Mouse (Mus musculus) midbrain, embryonic 10.5 days (tissue): ENCODE data around the gene Erg. TPM values are rescaled to one million over a fixed set of nuclear protein-coding genes. Genes with fewer than 3 reads are reported as not detected.

Experiments used
- DNase-seq: peaks from one replicate; pipeline ENCODE4 v3.0.0-alpha.2; 2017; ENCODE audit warnings: low spot score
- H3K27ac ChIP-seq: fragments of 300-500 bp; sonication (generic); replicated peaks from 2 replicates; pipeline ENCODE4 v1.5.1; 2016; ENCODE audit warnings: mild to moderate bottlenecking
- H3K27me3 ChIP-seq: fragments of 300-500 bp; sonication (generic); 2 replicates; pipeline ENCODE4 v1.6.1; 2016; ENCODE audit warnings: low read depth, mild to moderate bottlenecking; ENCODE audit not compliant: poor library complexity, severe bottlenecking
- H3K36me3 ChIP-seq: fragments of 300-500 bp; sonication (generic); 2 replicates; pipeline ENCODE4 v1.6.1; 2016; ENCODE audit warnings: mild to moderate bottlenecking, moderate library complexity
- H3K4me1 ChIP-seq: fragments of 300-500 bp; sonication (generic); 2 replicates; pipeline ENCODE4 v1.6.1; 2016
- H3K4me3 ChIP-seq: fragments of 300-500 bp; sonication (generic); 2 replicates; pipeline ENCODE4 v1.5.1; 2016; ENCODE audit warnings: mild to moderate bottlenecking, moderate library complexity
- H3K9me3 ChIP-seq: fragments of 300-500 bp; sonication (generic); replicated peaks from 2 replicates; pipeline ENCODE4 v1.6.1; 2016; ENCODE audit warnings: mild to moderate bottlenecking
- WGBS: fragments of 180-500 bp; shearing (Covaris S2); methylation state at CpG from one replicate; pipeline ENCODE4 v1.1.7; 2016; 5-methylcytosine and 5-hydroxymethylcytosine counted together
- polyA plus RNA-seq: library from polyadenylated mRNA; unstranded; fragments of >200 nt; fragmentation: Nextera tagmentation; extraction: Ambion mirVana; gene quantifications from 2 replicates; pipeline ENCODE4 v1.2.1, GENCODE M21; 2016

Erg gene
- polyA plus RNA-seq, 1 experiment from 2014 or later, result 1.4 TPM

DNA sequence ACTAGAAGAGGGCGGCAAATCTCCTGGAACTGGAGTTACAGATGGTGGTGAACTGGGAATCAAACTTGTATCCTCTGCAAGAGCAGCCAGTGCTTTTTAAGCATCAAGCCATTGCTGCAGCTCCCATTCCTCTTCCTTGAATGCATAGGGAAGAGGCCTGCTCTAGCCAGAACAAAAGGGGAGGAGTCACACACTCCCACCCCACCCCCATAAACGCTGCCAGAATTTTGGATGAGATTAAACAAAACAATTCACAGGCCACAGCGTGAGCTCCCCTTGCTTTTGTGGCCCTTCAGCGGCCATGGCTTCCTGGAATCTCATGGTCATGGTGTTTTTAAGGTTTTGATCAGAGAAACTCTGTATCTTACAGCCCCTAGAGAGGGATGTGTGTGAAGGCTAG is 15.4 kb upstream of the Erg start:
- no peak overlapping the region for H3K4me3 ChIP-seq
- H3K36me3 ChIP-seq, result no peaks in the 10 kb centered on the region
- H3K27me3 ChIP-seq, result no peaks in the 10 kb centered on the region
- no peaks in the 10 kb centered on the region for H3K9me3 ChIP-seq
- H3K27ac ChIP-seq, result peak overlapping the region; percentile 66
- peaks cover 21% of the 10 kb centered on the region for H3K4me1 ChIP-seq
- WGBS, result 33% methylated on average over 4 of the region's 4 CpGs
- peak; percentile 48 for DNase-seq

GRCm38 (mm10) chr16:95601219-95601580 is 14.8 kb upstream of the Erg start:
- 90% methylated on average over 4 of the region's 4 CpGs for WGBS
- DNase-seq, result no peak
- Histone ChIP-seq H3K4me1 (peaks cover 21% of the 10 kb centered on the region), H3K36me3 (no peaks in the 10 kb centered on the region), H3K27ac (peak overlapping the region; percentile 66), H3K4me3 (no peak overlapping the region), H3K27me3 (no peaks in the 10 kb centered on the region), H3K9me3 (no peaks in the 10 kb centered on the region)

DNA sequence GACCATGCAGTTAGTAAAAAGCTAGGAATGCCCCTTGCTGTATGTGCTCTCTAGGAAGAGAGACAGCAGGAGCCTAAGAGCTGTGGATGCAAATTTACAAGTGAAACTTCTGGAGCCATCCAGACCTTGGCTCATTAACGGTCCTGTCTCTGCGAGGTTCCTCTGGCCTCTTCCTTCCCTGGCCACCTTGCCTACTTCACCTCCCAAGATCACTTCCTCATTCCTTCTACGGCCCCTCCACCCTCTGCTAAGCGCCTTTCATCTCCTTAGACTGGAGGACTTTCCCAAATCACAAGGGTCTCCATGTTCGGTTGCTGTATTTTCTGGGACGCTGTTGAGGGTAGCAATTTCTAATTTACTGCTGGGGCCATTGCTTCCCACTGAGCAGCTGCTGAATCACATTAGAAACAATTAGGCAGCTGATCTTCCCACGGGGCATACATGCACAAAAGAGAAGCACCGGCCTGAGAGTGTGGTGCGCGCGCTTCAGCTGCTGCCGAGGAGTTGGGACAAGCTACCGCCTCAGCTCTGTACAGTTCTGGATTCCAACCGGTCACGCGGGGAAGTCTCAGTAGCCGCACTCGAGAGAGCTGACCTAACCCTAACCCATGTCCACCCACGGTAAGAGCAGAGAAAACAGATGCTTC is 14.3 kb upstream of the Erg start:
- H3K4me3 ChIP-seq, result no peak overlapping the region
- H3K9me3 ChIP-seq, result no peaks in the 10 kb centered on the region
- 92% methylated on average over 19 of the region's 19 CpGs for WGBS
- H3K4me1 ChIP-seq, result peaks cover 21% of the 10 kb centered on the region
- H3K27ac ChIP-seq, result peak overlapping the region; percentile 23; the same call in 1 of the 2 replicates
- DNase-seq, result no peak
- no peaks in the 10 kb centered on the region for H3K36me3 ChIP-seq
- no peaks in the 10 kb centered on the region for H3K27me3 ChIP-seq

DNA sequence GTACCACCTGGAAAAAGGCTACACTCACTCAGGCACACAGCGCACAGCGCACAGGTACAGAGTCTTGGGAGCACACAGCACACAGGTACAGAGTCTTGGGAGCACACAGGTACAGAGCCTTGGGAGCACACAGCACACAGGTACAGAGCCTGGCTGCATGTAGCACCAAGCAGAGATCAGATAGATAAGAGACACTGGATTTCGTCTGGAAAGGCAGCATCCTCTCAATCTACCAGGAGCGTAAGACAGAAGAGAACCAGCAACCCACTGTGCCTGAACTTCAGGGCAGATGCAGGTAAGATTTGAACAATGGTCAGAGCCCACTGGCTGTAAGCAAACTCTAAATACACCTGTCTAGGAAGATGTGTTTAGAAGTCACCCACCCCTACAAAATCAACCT is 12.5 kb upstream of the Erg start:
- no peaks in the 10 kb centered on the region for H3K9me3 ChIP-seq
- H3K4me1 ChIP-seq, result peaks cover 21% of the 10 kb centered on the region
- no peak overlapping the region for H3K4me3 ChIP-seq
- no peaks in the 10 kb centered on the region for H3K36me3 ChIP-seq
- DNase-seq, result no peak
- 93% methylated on average over 4 of the region's 4 CpGs for WGBS
- H3K27ac ChIP-seq, result no peak overlapping the region
- no peaks in the 10 kb centered on the region for H3K27me3 ChIP-seq

DNA sequence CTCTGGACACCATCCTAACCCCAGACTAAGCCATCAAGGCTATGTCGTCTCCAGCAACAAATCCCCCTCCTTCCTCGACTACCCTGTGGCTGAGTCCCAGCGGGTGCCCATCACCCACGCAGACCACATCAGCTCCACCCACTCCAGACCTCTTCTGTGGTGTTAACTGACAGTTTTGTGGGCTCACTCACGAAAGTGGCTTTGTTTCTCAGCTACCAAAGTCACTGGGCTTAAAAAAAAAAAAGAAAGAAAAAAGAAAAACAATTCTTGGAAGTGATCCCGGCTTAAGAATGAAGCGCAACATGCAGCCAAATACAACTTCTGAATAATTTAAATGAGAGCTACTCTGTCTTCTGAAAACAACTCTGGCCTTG is 11.2 kb upstream of the Erg start:
- DNase-seq, result no peak
- 66% methylated on average over 7 of the region's 7 CpGs for WGBS

DNA sequence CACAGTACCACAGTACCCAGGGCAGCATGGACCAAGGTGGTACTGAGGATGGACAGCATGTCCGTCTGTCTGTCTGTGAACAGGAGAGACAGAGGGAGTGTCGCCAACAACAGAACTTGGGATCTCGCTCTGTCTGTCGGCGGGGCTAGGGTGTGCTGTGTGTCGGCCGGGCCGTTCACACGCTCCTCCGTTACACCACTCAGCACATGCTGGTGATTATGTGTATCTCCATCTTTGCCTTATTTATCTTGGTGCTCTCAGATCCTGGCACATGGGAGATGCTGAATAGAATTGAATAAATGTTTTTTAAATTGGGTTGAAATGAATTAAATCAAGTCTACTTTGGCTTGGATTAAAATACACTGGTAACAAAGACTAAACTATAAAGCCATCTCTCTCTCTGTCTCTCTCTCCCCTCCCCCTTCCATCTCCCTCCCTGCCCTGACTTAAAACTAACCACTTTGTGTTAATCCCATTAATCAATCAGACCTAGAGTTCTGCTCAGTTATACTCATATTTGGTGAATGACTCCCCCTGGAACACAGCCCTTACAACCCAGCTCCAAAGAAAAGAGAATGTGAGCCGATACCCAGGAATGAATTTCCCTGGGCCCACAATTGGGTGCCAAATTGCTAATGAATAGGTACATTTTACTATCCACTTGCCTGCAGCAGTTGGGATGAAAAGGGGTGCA is 10.6 kb upstream of the Erg start:
- Histone ChIP-seq H3K27ac (0 out of 2 replicates have a peak overlapping the region, but pooled peaks have one; percentile 6), H3K9me3 (no peaks in the 10 kb centered on the region), H3K36me3 (no peaks in the 10 kb centered on the region), H3K4me1 (peaks cover 13% of the 10 kb centered on the region), H3K27me3 (no peaks in the 10 kb centered on the region), H3K4me3 (no peak overlapping the region)
- DNase-seq, result no peak
- 89% methylated on average over 11 of the region's 11 CpGs for WGBS

More for the DNA sequence above, 11.2 kb upstream of the Erg start:
- Histone ChIP-seq H3K27ac (no peak overlapping the region), H3K27me3 (no peaks in the 10 kb centered on the region), H3K4me3 (no peak overlapping the region), H3K9me3 (no peaks in the 10 kb centered on the region), H3K4me1 (peaks cover 19% of the 10 kb centered on the region), H3K36me3 (no peaks in the 10 kb centered on the region)

DNA sequence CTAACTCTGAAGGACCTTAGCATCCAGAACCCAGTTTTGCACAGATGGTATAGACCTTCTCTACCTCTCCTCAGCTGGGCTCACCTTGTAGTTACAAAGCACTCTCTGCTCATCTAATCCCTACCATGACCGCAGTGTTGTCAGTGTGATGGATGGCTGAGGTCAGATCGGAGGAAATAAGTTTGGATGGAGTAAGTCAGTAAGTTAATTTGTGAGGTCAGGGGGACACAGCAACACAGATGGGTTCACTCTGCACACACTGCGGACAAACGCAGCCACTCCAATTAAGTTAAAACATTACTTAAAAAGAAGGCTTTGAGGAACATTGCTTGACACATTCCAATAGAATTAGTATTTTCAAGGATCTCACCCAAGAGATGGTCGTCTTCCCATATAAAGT is 2.5 kb upstream of the Erg start:
- Histone ChIP-seq H3K27me3 (peaks cover 48% of the 10 kb centered on the region), H3K36me3 (no peaks in the 10 kb centered on the region), H3K4me3 (no peak overlapping the region), H3K4me1 (peaks cover 20% of the 10 kb centered on the region), H3K27ac (no peak overlapping the region), H3K9me3 (no peaks in the 10 kb centered on the region)
- no peak for DNase-seq
- 73% methylated on average over 5 of the region's 5 CpGs for WGBS

DNA sequence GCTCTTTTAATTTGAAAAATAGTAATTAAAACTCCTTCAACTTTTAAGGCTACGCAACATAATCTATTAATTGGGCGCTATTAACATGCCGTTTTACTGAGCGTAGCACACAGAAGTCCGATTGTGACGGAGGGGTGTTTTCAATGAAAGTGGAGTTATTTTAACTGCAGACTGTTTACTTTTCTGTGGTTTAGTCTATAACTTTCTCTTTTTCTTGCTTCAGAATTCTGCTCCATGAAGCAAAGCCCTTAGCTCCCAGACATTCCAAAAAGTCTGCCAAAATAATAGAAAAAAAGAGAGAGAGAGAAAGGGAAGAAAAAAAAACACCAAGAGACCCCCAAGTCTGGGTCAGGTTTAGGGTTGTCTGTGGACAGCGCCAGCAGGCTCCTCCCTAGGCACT is 333 bp upstream of the Erg start:
- 48% methylated on average over 7 of the region's 7 CpGs for WGBS
- Histone ChIP-seq H3K27me3 (peaks cover 70% of the 10 kb centered on the region), H3K27ac (no peak overlapping the region), H3K9me3 (no peaks in the 10 kb centered on the region), H3K4me3 (peak overlapping the region; percentile 63), H3K36me3 (no peaks in the 10 kb centered on the region), H3K4me1 (peaks cover 20% of the 10 kb centered on the region)
- DNase-seq, result no peak

DNA sequence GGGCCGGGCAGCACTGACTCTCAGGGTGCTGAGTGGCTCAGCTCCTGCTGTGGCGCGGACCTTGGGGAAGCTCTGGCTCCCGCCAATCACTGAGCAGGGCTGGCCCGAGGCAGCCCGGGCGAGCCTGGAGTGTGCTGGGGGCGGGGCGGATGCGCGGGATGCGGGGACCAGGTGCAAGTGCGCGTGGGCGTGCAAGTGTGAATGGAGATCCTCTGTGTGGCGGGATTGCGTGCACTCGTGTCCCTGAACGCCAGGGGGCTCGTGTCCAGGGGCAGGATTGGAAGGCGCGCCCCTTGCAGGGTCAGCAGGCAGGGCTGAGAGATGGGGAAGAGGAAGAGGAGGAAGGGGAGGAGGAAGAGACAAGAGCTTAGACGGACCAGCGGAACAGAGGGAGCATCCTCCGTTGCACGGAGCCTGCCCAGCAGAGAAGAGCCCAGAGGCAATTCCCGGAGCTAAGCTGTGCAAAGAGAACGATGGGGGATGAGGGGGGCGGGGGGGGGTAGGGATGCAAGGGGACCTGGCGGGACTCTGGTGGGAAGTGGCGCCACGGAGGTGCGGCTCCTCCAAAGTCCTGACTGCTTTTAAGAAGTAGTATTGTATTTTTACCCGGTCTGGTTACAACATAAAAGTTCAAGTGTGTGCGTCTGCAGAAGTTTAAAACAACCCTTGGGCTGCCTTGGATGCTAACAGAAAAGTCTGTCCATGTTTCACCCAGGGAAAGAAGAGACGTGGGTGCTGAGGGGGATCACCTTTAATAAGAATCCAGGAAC is 667 bp downstream of the Erg start:
- Histone ChIP-seq H3K4me3 (peak overlapping the region; percentile 63), H3K4me1 (peaks cover 20% of the 10 kb centered on the region), H3K9me3 (no peaks in the 10 kb centered on the region), H3K27ac (peak overlapping the region; percentile 43), H3K27me3 (peaks cover 72% of the 10 kb centered on the region), H3K36me3 (no peaks in the 10 kb centered on the region)
- peak; percentile 73 for DNase-seq
- under 1% methylated on average over 36 of the region's 36 CpGs for WGBS

- peak overlapping the region; percentile 43 for H3K27ac ChIP-seq
- no peaks in the 10 kb centered on the region for H3K36me3 ChIP-seq
- H3K27me3 ChIP-seq, result peaks cover 72% of the 10 kb centered on the region
- H3K4me1 ChIP-seq, result peaks cover 20% of the 10 kb centered on the region
- peak overlapping the region; percentile 63 for H3K4me3 ChIP-seq
- H3K9me3 ChIP-seq, result no peaks in the 10 kb centered on the region
- WGBS, result 16% methylated on average over 37 of the region's 37 CpGs
- no peak for DNase-seq
Observed at GRCm38 (mm10) chr16:95584751-95585528, 1.5 kb downstream of the Erg start.

DNA sequence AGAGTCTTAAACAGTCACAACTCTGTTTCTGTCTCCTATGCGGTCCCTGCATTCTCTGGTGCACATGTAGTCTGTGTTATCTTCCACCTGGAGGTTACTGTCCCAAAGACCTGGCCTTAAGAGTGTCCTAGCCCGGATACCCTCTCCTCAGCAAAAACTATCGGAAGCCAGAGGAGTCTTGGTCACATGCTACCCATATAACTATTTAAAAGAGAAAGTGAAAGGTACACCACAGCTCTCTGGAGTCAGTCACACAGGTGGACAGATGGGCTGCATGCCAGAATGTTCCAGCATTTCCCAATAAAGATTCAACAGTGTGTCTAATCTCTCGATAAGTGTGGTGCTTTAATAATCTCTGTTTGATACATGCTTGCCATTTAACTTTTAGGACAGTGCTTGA is 7.1 kb downstream of the Erg start:
- H3K4me3 ChIP-seq, result no peak overlapping the region
- peaks cover 28% of the 10 kb centered on the region for H3K27me3 ChIP-seq
- DNase-seq, result no peak
- 93% methylated on average over 4 of the region's 4 CpGs for WGBS
- H3K4me1 ChIP-seq, result no peaks in the 10 kb centered on the region
- H3K36me3 ChIP-seq, result no peaks in the 10 kb centered on the region
- H3K9me3 ChIP-seq, result no peaks in the 10 kb centered on the region
- H3K27ac ChIP-seq, result no peak overlapping the region

- no peak for DNase-seq
- 86% methylated on average over 13 of the region's 13 CpGs for WGBS
- H3K36me3 ChIP-seq, result no peaks in the 10 kb centered on the region
- no peaks in the 10 kb centered on the region for H3K4me1 ChIP-seq
- no peak overlapping the region for H3K27ac ChIP-seq
- H3K9me3 ChIP-seq, result no peaks in the 10 kb centered on the region
- no peaks in the 10 kb centered on the region for H3K27me3 ChIP-seq
- H3K4me3 ChIP-seq, result no peak overlapping the region
Observed at GRCm38 (mm10) chr16:95573163-95573562, 13.2 kb downstream of the Erg start.
